Mouse (Mus musculus) adrenal gland, adult 10 weeks (tissue): ENCODE data around the gene Klhl36. TPM values are rescaled to one million over a fixed set of nuclear protein-coding genes. Genes with fewer than 3 reads are reported as not detected.

Experiments
- polyA plus RNA-seq: library from polyadenylated mRNA; stranded (reverse); fragments of 350-450 nt; fragmentation: Illumina TruSeq; extraction: RNeasy Lipid Tissue Mini Kit (QIAGEN cat#74804); gene quantifications from one replicate; pipeline ENCODE4 v1.2.3, GENCODE M21; 2014; ENCODE audit warnings: low read depth, low replicate concordance

Klhl36 gene
- not detected for polyA plus RNA-seq

GRCm38 (mm10) chr8:119861706-119862389, at the start of gene Klhl36:
Klhl36 (plus strand) TSS chr8:119862266.

DNA sequence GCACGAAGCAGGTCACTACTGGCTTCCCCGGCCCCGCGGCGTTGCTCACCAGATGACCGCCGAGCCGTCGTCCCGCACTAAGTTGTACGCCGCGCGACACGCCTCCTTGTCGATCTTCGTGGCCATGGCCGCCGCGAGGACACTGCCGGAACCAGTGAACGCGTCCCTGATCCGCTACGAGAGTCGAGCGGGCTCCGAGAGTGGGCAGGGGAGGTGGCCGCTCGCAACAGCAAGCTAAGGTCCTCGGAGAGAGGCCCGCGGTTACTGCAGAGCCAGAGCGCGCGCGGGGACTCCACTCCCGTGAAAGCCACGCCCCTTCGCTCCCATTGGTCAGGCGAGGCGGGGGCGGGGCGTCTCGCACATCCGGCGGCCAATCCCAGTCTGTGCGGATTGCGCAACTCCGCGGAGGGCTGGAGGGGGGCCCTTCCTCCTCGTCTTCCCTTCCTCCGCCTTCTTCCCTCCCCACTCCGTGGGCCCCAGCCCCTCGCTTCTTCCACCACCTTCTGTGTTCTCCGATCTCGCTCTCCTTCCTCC, 21.7 kb upstream of the Klhl36 start, which contains the start of gene Cotl1:
Cotl1 (minus strand) TSS at position 270 of the 534 bp plus-strand sequence.

GRCm38 (mm10) chr8:119909944-119910546, 48.0 kb downstream of the Klhl36 start, which contains the start of gene Usp10:
Usp10 (plus strand) TSS chr8:119910360.

GRCm38 (mm10) chr8:119910547-119911257, 48.6 kb downstream of the Klhl36 start, which contains the start of gene Gm20388:
Gm20388 (plus strand) TSS chr8:119910841.

Other genes with a start within 250 kb of the Klhl36 start
- not detected for gene Adad2, start 249.5 kb upstream of the Klhl36 start, polyA plus RNA-seq
- not detected for gene Kcng4, start 226.6 kb upstream of the Klhl36 start, polyA plus RNA-seq
- 2.9 TPM for gene Wfdc1, start 195.9 kb upstream of the Klhl36 start, polyA plus RNA-seq
- gene Atp2c2, start 162.3 kb upstream of the Klhl36 start, polyA plus RNA-seq = not detected
- 2.3 TPM for gene Tldc1, start 83.8 kb upstream of the Klhl36 start, polyA plus RNA-seq
- 2.4 TPM for gene Cotl1, start 21.7 kb upstream of the Klhl36 start, polyA plus RNA-seq
- gene Usp10, start 48.1 kb downstream of the Klhl36 start, polyA plus RNA-seq = 37.8 TPM
- 7.6 TPM for gene Gm20388, start 48.6 kb downstream of the Klhl36 start, polyA plus RNA-seq
- gene Crispld2, start 130.2 kb downstream of the Klhl36 start, polyA plus RNA-seq = 3.7 TPM
- gene Zdhhc7, start 239.2 kb downstream of the Klhl36 start, polyA plus RNA-seq = 2.9 TPM